Mouse (Mus musculus) heart, embryonic 11.5 days (tissue): ENCODE results near the gene Fam222a. TPM values are rescaled to one million over a fixed set of nuclear protein-coding genes. Genes with fewer than 3 reads are reported as not detected.

Source experiments
- ATAC-seq: fragments of 200-750 bp; cut with Nextera tagmentation; replicated peaks from 2 replicates; pipeline ENCODE4 v1.8.0; 2017; ENCODE audit warnings: moderate library complexity; ENCODE audit not compliant: insufficient number of reproducible peaks, low FRiP score, low TSS enrichment
- H3K27ac ChIP-seq: fragments of 300-500 bp; sonication (generic); 2 replicates; pipeline ENCODE4 v1.5.1; 2014; ENCODE audit warnings: mild to moderate bottlenecking, low read depth, low read length
- H3K27me3 ChIP-seq: fragments of 300-500 bp; sonication (generic); 2 replicates; pipeline ENCODE4 v1.6.1; 2014; ENCODE audit warnings: mild to moderate bottlenecking, low read length, mixed read lengths; ENCODE audit not compliant: control insufficient read depth, insufficient read depth
- H3K36me3 ChIP-seq: fragments of 300-500 bp; sonication (generic); 2 replicates; pipeline ENCODE4 v1.6.1; 2014; ENCODE audit warnings: mild to moderate bottlenecking, low read length, moderate library complexity, mixed read lengths; ENCODE audit not compliant: control insufficient read depth, insufficient read depth
- H3K4me1 ChIP-seq: fragments of 300-500 bp; sonication (generic); 2 replicates; pipeline ENCODE4 v1.6.1; 2014; ENCODE audit warnings: low read length; ENCODE audit not compliant: control insufficient read depth, insufficient read depth
- H3K4me2 ChIP-seq: fragments of 300-500 bp; sonication (generic); 2 replicates; pipeline ENCODE4 v1.6.1; 2014; ENCODE audit warnings: mild to moderate bottlenecking, moderate library complexity
- H3K4me3 ChIP-seq: fragments of 300-500 bp; sonication (generic); 2 replicates; pipeline ENCODE4 v1.5.1; 2014; ENCODE audit warnings: low read depth, low read length
- H3K9ac ChIP-seq: fragments of 300-500 bp; sonication (generic); 2 replicates; pipeline ENCODE4 v1.6.1; 2014; ENCODE audit warnings: mild to moderate bottlenecking, low read depth, low read length, moderate library complexity
- H3K9me3 ChIP-seq: fragments of 300-500 bp; sonication (generic); replicated peaks from 2 replicates; pipeline ENCODE4 v1.6.1; 2016; ENCODE audit warnings: low read length; ENCODE audit not compliant: control insufficient read depth
- WGBS: fragments of 180-500 bp; shearing (Covaris S2); extraction: QIAGEN DNeasy Blood & Tissue Kit; methylation state at CpG from one replicate; pipeline ENCODE4 v1.1.7; 2014; ENCODE audit not compliant: insufficient replicate concordance; 5-methylcytosine and 5-hydroxymethylcytosine counted together
- polyA plus RNA-seq: library from polyadenylated mRNA; unstranded; fragments of >200 nt; fragmentation: Nextera tagmentation; extraction: Ambion mirVana; gene quantifications from 2 replicates; pipeline ENCODE4 v1.2.1, GENCODE M21; 2014

The Fam222a gene
- polyA plus RNA-seq, 1 experiment from 2014 or later, result 0.79 TPM

- Histone ChIP-seq H3K9me3 (no peaks in the 10 kb centered on the region; the same call in 1 of the 2 replicates), H3K9ac (no peak overlapping the region), H3K4me2 (no peak overlapping the region), H3K27me3 (no peaks in the 10 kb centered on the region), H3K4me1 (0 out of 2 replicates have a peak, but pooled peaks cover 3% of the 10 kb centered on the region), H3K4me3 (no peak overlapping the region), H3K36me3 (no peaks in the 10 kb centered on the region), H3K27ac (no peak overlapping the region)
- ATAC-seq, result no peak
- WGBS, result 58% methylated on average over 13 of the region's 13 CpGs
Measured at GRCm38 (mm10) chr5:114552507-114553208, 15.2 kb upstream of the Fam222a start.

- Histone ChIP-seq H3K4me1 (peaks cover 8% of the 10 kb centered on the region), H3K4me2 (no peak overlapping the region), H3K27ac (no peak overlapping the region), H3K36me3 (no peaks in the 10 kb centered on the region), H3K27me3 (no peaks in the 10 kb centered on the region), H3K9ac (no peak overlapping the region), H3K9me3 (no peaks in the 10 kb centered on the region; the same call in 1 of the 2 replicates), H3K4me3 (no peak overlapping the region)
- ATAC-seq, result no peak
- 57% methylated on average over 8 of the region's 8 CpGs for WGBS
Measured at GRCm38 (mm10) chr5:114553706-114554105, 14.1 kb upstream of the Fam222a start.

GRCm38 (mm10) chr5:114555424-114555823 lies 12.4 kb upstream of the Fam222a start:
- no peak for ATAC-seq
- Histone ChIP-seq H3K9ac (no peak overlapping the region), H3K4me2 (no peak overlapping the region), H3K9me3 (no peaks in the 10 kb centered on the region; the same call in 1 of the 2 replicates), H3K4me1 (peaks cover 11% of the 10 kb centered on the region), H3K4me3 (no peak overlapping the region), H3K27ac (no peak overlapping the region), H3K36me3 (no peaks in the 10 kb centered on the region), H3K27me3 (no peaks in the 10 kb centered on the region)
- 86% methylated on average over 2 of the region's 2 CpGs for WGBS

- H3K9ac ChIP-seq, result no peak overlapping the region
- no peaks in the 10 kb centered on the region for H3K27me3 ChIP-seq
- no peaks in the 10 kb centered on the region; the same call in 1 of the 2 replicates for H3K9me3 ChIP-seq
- no peak for ATAC-seq
- no peak overlapping the region for H3K4me3 ChIP-seq
- no peaks in the 10 kb centered on the region for H3K36me3 ChIP-seq
- H3K4me1 ChIP-seq, result peaks cover 11% of the 10 kb centered on the region
- no peak overlapping the region for H3K4me2 ChIP-seq
- 70% methylated on average over 11 of the region's 11 CpGs for WGBS
- no peak overlapping the region for H3K27ac ChIP-seq
Measured at GRCm38 (mm10) chr5:114556109-114556508, 11.7 kb upstream of the Fam222a start.

GRCm38 (mm10) chr5:114557765-114558731 lies 9.8 kb upstream of the Fam222a start:
- no peak for ATAC-seq
- Histone ChIP-seq H3K36me3 (no peaks in the 10 kb centered on the region), H3K4me3 (no peak overlapping the region), H3K9ac (no peak overlapping the region), H3K4me1 (peaks cover 11% of the 10 kb centered on the region), H3K9me3 (no peaks in the 10 kb centered on the region; the same call in 1 of the 2 replicates), H3K27me3 (no peaks in the 10 kb centered on the region), H3K27ac (no peak overlapping the region), H3K4me2 (no peak overlapping the region)
- 45% methylated on average over 20 of the region's 20 CpGs for WGBS

- Histone ChIP-seq H3K27ac (no peak overlapping the region), H3K9me3 (peaks cover 5% of the 10 kb centered on the region; the same call in 1 of the 2 replicates), H3K9ac (no peak overlapping the region), H3K27me3 (peaks cover 4% of the 10 kb centered on the region; the same call in 1 of the 2 replicates), H3K4me1 (peaks cover 18% of the 10 kb centered on the region), H3K4me3 (no peak overlapping the region), H3K36me3 (no peaks in the 10 kb centered on the region), H3K4me2 (peak overlapping the region; percentile 47)
- ATAC-seq, result 0 out of 2 replicates have a peak, but pooled peaks have one; percentile 29
- WGBS, result 18% methylated on average over 9 of the region's 9 CpGs
Measured at GRCm38 (mm10) chr5:114560533-114560936, 7.3 kb upstream of the Fam222a start.

GRCm38 (mm10) chr5:114560965-114561364 lies 6.9 kb upstream of the Fam222a start:
- ATAC-seq, result no peak
- no peaks in the 10 kb centered on the region for H3K36me3 ChIP-seq
- H3K4me1 ChIP-seq, result peaks cover 19% of the 10 kb centered on the region
- peak overlapping the region; percentile 47 for H3K4me2 ChIP-seq
- H3K27me3 ChIP-seq, result peaks cover 4% of the 10 kb centered on the region; the same call in 1 of the 2 replicates
- peaks cover 5% of the 10 kb centered on the region; the same call in 1 of the 2 replicates for H3K9me3 ChIP-seq
- no peak overlapping the region for H3K4me3 ChIP-seq
- H3K9ac ChIP-seq, result no peak overlapping the region
- no peak overlapping the region for H3K27ac ChIP-seq
- WGBS, result 59% methylated on average over 5 of the region's 5 CpGs

- Histone ChIP-seq H3K4me2 (no peak overlapping the region), H3K9me3 (peaks cover 5% of the 10 kb centered on the region; the same call in 1 of the 2 replicates), H3K4me1 (peaks cover 18% of the 10 kb centered on the region), H3K4me3 (no peak overlapping the region), H3K27me3 (peaks cover 11% of the 10 kb centered on the region), H3K9ac (no peak overlapping the region), H3K36me3 (no peaks in the 10 kb centered on the region), H3K27ac (no peak overlapping the region)
- WGBS, result 84% methylated on average over 7 of the region's 7 CpGs
- no peak for ATAC-seq
Measured at GRCm38 (mm10) chr5:114563994-114564393, 3.8 kb upstream of the Fam222a start.
